Mouse (Mus musculus) limb, embryonic 12.5 days (tissue): ENCODE measurements around the gene Hoxa11. TPM values are rescaled to one million over a fixed set of nuclear protein-coding genes. Genes with fewer than 3 reads are reported as not detected.

Experiments
- ATAC-seq: fragments of 200-750 bp; cut with Nextera tagmentation; 2 replicates; pipeline ENCODE4 v1.8.0; 2017; ENCODE audit warnings: low read depth, moderate TSS enrichment; ENCODE audit not compliant: insufficient number of reproducible peaks, insufficient read depth, low FRiP score, low TSS enrichment
- H3K27ac ChIP-seq: fragments of 300-500 bp; sonication (generic); 2 replicates; pipeline ENCODE4 v1.5.1; 2016; ENCODE audit warnings: mild to moderate bottlenecking, moderate library complexity
- H3K27me3 ChIP-seq: fragments of 300-500 bp; sonication (generic); 2 replicates; pipeline ENCODE4 v1.6.1; 2016; ENCODE audit warnings: mild to moderate bottlenecking, moderate library complexity
- H3K36me3 ChIP-seq: fragments of 300-500 bp; sonication (generic); 2 replicates; pipeline ENCODE4 v1.6.1; 2016; ENCODE audit warnings: mild to moderate bottlenecking, moderate library complexity
- H3K4me1 ChIP-seq: fragments of 300-500 bp; sonication (generic); replicated peaks from 2 replicates; pipeline ENCODE4 v1.6.1; 2016
- H3K4me2 ChIP-seq: fragments of 300-500 bp; sonication (generic); 2 replicates; pipeline ENCODE4 v1.6.1; 2016; ENCODE audit warnings: mild to moderate bottlenecking, moderate library complexity
- H3K4me3 ChIP-seq: fragments of 300-500 bp; sonication (generic); replicated peaks from 2 replicates; pipeline ENCODE4 v1.5.1; 2016; ENCODE audit warnings: mild to moderate bottlenecking
- H3K9ac ChIP-seq: fragments of 300-500 bp; sonication (generic); replicated peaks from 2 replicates; pipeline ENCODE4 v1.6.1; 2016; ENCODE audit warnings: mild to moderate bottlenecking, moderate library complexity
- H3K9me3 ChIP-seq: fragments of 300-500 bp; sonication (generic); 2 replicates; pipeline ENCODE4 v1.6.1; 2016; ENCODE audit warnings: mild to moderate bottlenecking, moderate library complexity
- WGBS: fragments of 180-500 bp; shearing (Covaris S2); methylation state at CpG from one replicate; pipeline ENCODE4 v1.1.7; 2016; 5-methylcytosine and 5-hydroxymethylcytosine counted together
- polyA plus RNA-seq: library from polyadenylated mRNA; unstranded; fragments of >200 nt; fragmentation: Nextera tagmentation; extraction: Ambion mirVana; gene quantifications from 2 replicates; pipeline ENCODE4 v1.2.1, GENCODE M21; 2016

Gene Hoxa11
- polyA plus RNA-seq, 1 experiment from 2014 or later, result 96.8 TPM

- Histone ChIP-seq H3K27me3 (peaks cover 3% of the 10 kb centered on the region; the same call in 1 of the 2 replicates), H3K4me3 (peak overlapping the region; percentile 99), H3K36me3 (peaks cover 31% of the 10 kb centered on the region), H3K4me2 (peak overlapping the region; percentile 96), H3K9ac (peak overlapping the region; percentile 100), H3K27ac (peak overlapping the region; percentile 100), H3K9me3 (no peaks in the 10 kb centered on the region), H3K4me1 (peaks cover 43% of the 10 kb centered on the region)
- no peak for ATAC-seq
- WGBS, result 4% methylated on average over 10 of the region's 10 CpGs
Observed at GRCm38 (mm10) chr6:52237346-52238154, 8.1 kb downstream of the Hoxa11 start.

- H3K36me3 ChIP-seq, result peaks cover 38% of the 10 kb centered on the region
- peak overlapping the region; percentile 100 for H3K9ac ChIP-seq
- H3K9me3 ChIP-seq, result no peaks in the 10 kb centered on the region
- H3K4me3 ChIP-seq, result peak overlapping the region; percentile 99
- no peak for ATAC-seq
- peak overlapping the region; percentile 96 for H3K4me2 ChIP-seq
- peaks cover 3% of the 10 kb centered on the region; the same call in 1 of the 2 replicates for H3K27me3 ChIP-seq
- H3K4me1 ChIP-seq, result peaks cover 35% of the 10 kb centered on the region
- 8% methylated on average over 3 of the region's 3 CpGs for WGBS
- peak overlapping the region; percentile 100 for H3K27ac ChIP-seq
Observed at GRCm38 (mm10) chr6:52236806-52237205, 8.8 kb downstream of the Hoxa11 start.

DNA sequence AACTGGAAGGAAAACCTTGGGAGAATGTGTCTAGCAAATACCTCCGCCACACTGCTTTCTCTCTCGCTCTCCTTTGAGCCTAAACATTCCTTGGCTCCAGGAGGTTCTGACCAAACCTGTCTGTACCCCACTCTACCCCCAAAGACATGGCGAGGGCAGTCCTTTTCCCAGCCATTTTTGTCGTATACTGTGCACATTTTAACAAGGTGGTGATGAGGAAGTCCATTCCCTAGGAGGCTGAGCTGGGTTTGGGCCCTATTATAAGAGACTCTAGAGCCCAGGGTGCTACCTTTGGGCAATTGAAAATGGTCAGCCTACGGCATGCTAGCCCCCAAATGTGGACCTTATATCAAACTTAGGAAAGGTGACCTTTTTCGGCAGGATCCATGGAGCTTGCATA lies 9.7 kb downstream of the Hoxa11 start:
- peak overlapping the region; percentile 99 for H3K4me3 ChIP-seq
- peak overlapping the region; percentile 100 for H3K9ac ChIP-seq
- peaks cover 3% of the 10 kb centered on the region; the same call in 1 of the 2 replicates for H3K27me3 ChIP-seq
- peak overlapping the region; percentile 96 for H3K4me2 ChIP-seq
- peak overlapping the region; percentile 100 for H3K27ac ChIP-seq
- H3K4me1 ChIP-seq, result peaks cover 26% of the 10 kb centered on the region
- no peak for ATAC-seq
- WGBS, result 8% methylated on average over 6 of the region's 6 CpGs
- H3K9me3 ChIP-seq, result no peaks in the 10 kb centered on the region
- H3K36me3 ChIP-seq, result peaks cover 41% of the 10 kb centered on the region

- Histone ChIP-seq H3K4me2 (peak overlapping the region; percentile 96), H3K27ac (peak overlapping the region; percentile 100), H3K36me3 (peaks cover 45% of the 10 kb centered on the region), H3K9me3 (no peaks in the 10 kb centered on the region), H3K9ac (peak overlapping the region; percentile 100), H3K4me3 (peak overlapping the region; percentile 99), H3K4me1 (peaks cover 24% of the 10 kb centered on the region), H3K27me3 (peaks cover 3% of the 10 kb centered on the region; the same call in 1 of the 2 replicates)
- peak; percentile 22; the same call in 1 of the 2 replicates for ATAC-seq
- 16% methylated on average over 9 of the region's 9 CpGs for WGBS
Observed at GRCm38 (mm10) chr6:52235267-52235666, 10.3 kb downstream of the Hoxa11 start.

DNA sequence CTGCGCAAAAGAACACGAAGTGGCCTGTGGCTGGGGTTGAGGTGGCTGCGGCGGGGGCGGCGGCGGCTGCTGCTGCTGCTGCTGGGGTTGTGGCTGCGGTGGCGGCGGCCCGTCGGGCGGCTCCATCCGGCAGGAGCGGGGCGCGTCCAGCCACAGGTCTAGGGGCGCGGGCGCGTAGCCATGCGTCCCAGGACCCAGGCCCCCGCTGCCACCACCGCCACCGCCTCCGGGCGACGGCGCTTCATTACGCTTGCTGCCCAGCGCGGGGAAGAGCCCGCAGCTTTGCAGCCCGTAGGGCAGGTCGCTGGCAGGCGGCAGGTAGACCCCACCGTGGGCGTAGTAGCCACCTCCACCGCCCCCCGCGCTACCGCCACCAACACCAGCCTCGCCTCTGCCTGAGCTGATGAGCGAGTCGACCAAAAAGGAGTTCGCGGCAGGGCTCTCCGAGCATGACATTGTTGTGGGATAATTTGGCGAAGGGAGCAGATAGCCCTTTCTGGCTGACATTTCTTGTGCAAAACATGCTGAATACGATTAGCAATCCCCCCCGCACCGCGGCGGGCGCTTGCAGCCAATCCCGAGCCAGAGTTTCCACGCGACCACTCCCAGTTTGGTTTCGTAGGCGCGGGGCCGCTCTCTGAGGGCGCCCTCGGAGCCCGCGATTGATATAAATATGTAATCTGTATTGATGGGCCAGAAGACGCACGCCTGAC lies 11.0 kb downstream of the Hoxa11 start:
- peak; percentile 37 for ATAC-seq

DNA sequence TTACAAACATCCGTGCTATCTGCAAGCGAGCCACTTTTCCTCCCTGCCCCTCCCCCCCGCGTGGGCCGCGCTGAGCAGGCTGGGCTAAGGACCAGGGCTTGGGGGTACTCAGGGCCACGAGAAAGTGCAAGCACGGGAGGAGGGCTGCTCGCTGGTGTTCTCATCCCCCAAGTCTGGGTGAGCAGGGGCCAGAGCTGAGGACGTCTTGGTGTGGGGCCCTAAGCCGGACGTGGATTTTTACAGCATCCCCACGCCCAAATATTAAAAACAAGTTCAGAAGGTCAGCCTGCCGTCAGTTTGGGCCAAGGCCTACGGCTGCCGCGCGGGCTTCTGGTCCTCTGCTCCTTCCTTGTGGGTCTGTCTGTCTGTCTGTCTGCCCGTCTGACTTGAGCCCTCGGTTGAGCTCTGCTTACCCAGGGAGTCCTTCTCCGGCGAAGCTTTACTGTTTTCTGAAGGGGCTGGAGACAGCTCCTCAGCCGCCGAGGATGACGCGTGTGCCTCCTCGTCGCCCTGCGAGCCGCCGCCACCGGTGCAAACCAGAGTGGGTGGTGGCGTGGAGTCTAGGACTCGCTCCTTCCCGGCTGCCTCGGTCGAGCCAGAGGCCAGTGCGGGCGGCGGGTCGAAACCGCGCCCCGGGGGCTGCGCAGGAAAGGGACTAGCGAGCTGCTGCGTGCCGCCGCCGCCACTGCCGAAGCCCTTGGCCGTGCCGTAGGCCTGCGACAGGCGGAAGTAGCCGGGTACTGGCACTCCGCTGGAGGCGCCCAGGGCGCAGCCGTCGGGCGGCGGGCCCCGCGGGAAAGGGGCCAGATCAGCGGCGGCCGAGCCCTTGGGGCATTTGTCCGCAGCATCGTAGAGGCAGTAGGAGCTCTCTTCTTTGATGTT lies 11.8 kb downstream of the Hoxa11 start:
- no peak for ATAC-seq
- H3K27ac ChIP-seq, result peak overlapping the region; percentile 100
- H3K9me3 ChIP-seq, result no peaks in the 10 kb centered on the region
- H3K4me1 ChIP-seq, result peaks cover 24% of the 10 kb centered on the region
- H3K36me3 ChIP-seq, result peaks cover 57% of the 10 kb centered on the region
- H3K9ac ChIP-seq, result peak overlapping the region; percentile 100
- H3K4me2 ChIP-seq, result peak overlapping the region; percentile 96
- H3K4me3 ChIP-seq, result peak overlapping the region; percentile 99
- H3K27me3 ChIP-seq, result peaks cover 3% of the 10 kb centered on the region; the same call in 1 of the 2 replicates
- under 1% methylated on average over 70 of the region's 70 CpGs for WGBS

More for the DNA sequence above, 11.0 kb downstream of the Hoxa11 start:
- peak overlapping the region; percentile 96 for H3K4me2 ChIP-seq
- peak overlapping the region; percentile 99 for H3K4me3 ChIP-seq
- under 1% methylated on average over 68 of the region's 68 CpGs for WGBS
- H3K27me3 ChIP-seq, result peaks cover 3% of the 10 kb centered on the region; the same call in 1 of the 2 replicates
- H3K4me1 ChIP-seq, result peaks cover 24% of the 10 kb centered on the region
- H3K27ac ChIP-seq, result peak overlapping the region; percentile 100
- peaks cover 51% of the 10 kb centered on the region for H3K36me3 ChIP-seq
- H3K9ac ChIP-seq, result peak overlapping the region; percentile 100
- no peaks in the 10 kb centered on the region for H3K9me3 ChIP-seq

DNA sequence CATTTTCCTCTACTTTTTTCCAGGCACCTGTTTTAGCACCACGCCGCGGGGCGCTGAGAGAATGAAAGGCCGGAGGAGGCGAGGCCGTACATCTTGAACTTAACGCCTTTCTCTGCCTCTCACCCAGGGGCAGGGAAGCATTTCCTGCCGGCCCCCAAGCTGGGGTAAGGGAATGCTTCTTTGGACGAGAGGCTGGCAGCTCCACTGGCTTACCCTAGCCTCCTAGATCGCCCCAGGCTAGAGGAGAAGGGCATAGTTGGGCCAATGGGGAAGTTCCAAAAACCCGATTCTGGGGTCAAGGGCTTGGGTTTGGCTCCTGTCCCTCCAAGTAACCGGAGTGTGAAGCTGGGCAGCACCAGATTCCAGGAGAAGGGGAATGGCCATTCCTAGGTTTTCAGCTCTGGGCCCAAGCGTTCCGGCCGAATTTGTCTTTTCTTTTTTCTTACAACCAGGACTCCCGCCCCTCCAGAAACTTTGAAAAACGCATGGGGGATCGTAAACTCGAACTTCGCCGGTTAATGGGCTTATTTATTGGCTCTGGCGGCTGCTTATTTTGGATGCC lies 12.5 kb downstream of the Hoxa11 start:
- Histone ChIP-seq H3K36me3 (peaks cover 59% of the 10 kb centered on the region), H3K27ac (peak overlapping the region; percentile 100), H3K4me2 (peak overlapping the region; percentile 96), H3K4me1 (peaks cover 24% of the 10 kb centered on the region), H3K9ac (peak overlapping the region; percentile 100), H3K27me3 (peaks cover 3% of the 10 kb centered on the region; the same call in 1 of the 2 replicates), H3K4me3 (peak overlapping the region; percentile 99), H3K9me3 (no peaks in the 10 kb centered on the region)
- under 1% methylated on average over 23 of the region's 23 CpGs for WGBS
- no peak for ATAC-seq

DNA sequence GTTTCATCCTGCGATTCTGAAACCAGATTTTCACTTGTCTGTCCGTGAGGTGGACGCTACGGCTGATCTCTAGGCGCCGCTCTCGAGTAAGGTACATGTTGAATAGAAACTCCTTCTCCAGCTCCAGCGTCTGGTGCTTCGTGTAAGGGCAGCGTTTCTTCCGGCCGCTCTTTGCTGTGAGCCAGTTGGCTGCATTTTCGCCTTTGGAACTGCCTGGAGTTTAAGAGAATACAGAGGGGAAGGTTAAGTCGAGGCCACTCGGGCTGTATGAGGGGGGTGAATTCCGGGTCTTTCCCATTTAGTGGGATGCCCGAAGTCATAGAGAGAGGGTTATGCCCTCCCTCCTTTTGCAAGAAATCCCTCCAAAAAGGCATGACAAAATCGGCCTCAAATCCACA lies 13.0 kb downstream of the Hoxa11 start:
- Histone ChIP-seq H3K27me3 (peaks cover 3% of the 10 kb centered on the region; the same call in 1 of the 2 replicates), H3K4me2 (peak overlapping the region; percentile 96), H3K36me3 (peaks cover 59% of the 10 kb centered on the region), H3K4me1 (peaks cover 24% of the 10 kb centered on the region), H3K4me3 (peak overlapping the region; percentile 99), H3K27ac (peak overlapping the region; percentile 100), H3K9me3 (no peaks in the 10 kb centered on the region), H3K9ac (peak overlapping the region; percentile 100)
- ATAC-seq, result no peak
- whole genome bisulfite sequencing, result under 1% methylated on average over 18 of the region's 18 CpGs

- Histone ChIP-seq H3K36me3 (peaks cover 59% of the 10 kb centered on the region), H3K9ac (peak overlapping the region; percentile 100), H3K4me3 (peak overlapping the region; percentile 99)
Observed at GRCm38 (mm10) chr6:52231885-52232567, 13.6 kb downstream of the Hoxa11 start.

More at GRCm38 (mm10) chr6:52231885-52232567, 13.6 kb downstream of the Hoxa11 start:
- H3K27ac ChIP-seq, result peak overlapping the region; percentile 100
- H3K4me1 ChIP-seq, result peaks cover 23% of the 10 kb centered on the region
- H3K9me3 ChIP-seq, result no peaks in the 10 kb centered on the region
- peaks cover 3% of the 10 kb centered on the region; the same call in 1 of the 2 replicates for H3K27me3 ChIP-seq
- ATAC-seq, result no peak
- 2% methylated on average over 18 of the region's 18 CpGs for WGBS
- H3K4me2 ChIP-seq, result peak overlapping the region; percentile 96
